Mouse (Mus musculus) ovary, adult 10 weeks (tissue): Measurements from ENCODE around the gene Chat. TPM values are rescaled to one million over a fixed set of nuclear protein-coding genes. Genes with fewer than 3 reads are reported as not detected.

Source experiments
- polyA plus RNA-seq: library from polyadenylated mRNA; stranded (reverse); fragments of 350-450 nt; fragmentation: Illumina TruSeq; extraction: RNeasy Lipid Tissue Mini Kit (QIAGEN cat#74804); gene quantifications from one replicate; pipeline ENCODE4 v1.2.3, GENCODE M21; 2014

The Chat gene
- polyA plus RNA-seq: not detected

DNA sequence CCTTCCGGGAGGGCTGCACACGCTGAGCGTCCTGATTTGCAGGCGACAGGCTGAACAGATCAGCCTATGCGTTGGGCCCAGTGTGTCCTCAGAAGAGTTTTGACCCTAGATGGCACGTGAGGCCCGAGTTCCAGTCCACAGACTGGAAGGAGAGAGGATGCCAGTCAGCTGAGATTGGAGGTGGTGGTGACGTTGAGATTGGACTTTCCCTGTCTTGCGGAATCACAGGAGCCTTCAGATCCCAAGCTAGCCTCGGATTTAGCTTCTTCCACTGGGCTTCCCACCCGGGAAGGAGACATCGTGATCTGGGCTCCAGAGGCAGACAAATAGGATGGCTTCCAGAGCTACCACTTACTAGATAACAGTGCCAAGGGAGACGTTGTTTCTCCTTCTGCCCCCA is at the start of gene Chat:
TSS of gene Chat (minus strand) at position 101 of the 400 bp plus-strand sequence.

DNA sequence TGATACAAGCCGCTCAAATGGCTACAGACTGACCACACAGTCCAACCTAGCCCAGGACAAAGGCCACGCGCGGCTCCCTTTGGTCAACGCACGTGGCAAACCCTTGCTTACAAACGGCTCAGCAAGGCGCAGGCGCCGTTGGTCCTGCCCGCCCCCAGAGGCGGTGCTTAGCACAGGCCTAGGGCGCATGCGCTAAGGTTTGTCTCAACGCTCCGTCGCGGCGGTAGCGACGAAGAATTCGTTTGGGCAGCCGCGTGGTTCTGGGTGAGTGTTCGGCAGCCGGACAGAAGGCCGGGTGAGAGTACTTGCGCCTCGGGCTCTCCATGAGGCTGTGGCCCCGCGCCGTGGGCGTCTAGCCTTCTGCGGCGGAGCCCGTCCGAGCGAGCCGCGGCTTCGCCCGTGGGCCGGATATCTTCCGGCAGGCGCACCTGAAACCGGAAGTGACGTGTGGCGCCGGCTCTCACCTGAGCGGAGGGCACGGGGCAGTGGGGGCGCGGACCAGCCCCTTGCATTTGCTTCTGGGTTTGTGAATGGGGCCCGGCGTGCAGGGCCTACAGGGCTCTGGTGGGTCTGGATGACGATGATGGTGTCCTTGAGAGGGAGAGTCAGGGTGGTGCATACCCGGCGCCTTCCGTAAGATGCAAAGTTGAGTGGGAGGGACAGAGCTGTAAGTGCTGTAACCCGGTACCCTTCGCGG is 47.7 kb upstream of the Chat start, which contains the start of gene Ercc6:
TSS of gene Ercc6 (plus strand) at position 186 of the 697 bp plus-strand sequence.

DNA sequence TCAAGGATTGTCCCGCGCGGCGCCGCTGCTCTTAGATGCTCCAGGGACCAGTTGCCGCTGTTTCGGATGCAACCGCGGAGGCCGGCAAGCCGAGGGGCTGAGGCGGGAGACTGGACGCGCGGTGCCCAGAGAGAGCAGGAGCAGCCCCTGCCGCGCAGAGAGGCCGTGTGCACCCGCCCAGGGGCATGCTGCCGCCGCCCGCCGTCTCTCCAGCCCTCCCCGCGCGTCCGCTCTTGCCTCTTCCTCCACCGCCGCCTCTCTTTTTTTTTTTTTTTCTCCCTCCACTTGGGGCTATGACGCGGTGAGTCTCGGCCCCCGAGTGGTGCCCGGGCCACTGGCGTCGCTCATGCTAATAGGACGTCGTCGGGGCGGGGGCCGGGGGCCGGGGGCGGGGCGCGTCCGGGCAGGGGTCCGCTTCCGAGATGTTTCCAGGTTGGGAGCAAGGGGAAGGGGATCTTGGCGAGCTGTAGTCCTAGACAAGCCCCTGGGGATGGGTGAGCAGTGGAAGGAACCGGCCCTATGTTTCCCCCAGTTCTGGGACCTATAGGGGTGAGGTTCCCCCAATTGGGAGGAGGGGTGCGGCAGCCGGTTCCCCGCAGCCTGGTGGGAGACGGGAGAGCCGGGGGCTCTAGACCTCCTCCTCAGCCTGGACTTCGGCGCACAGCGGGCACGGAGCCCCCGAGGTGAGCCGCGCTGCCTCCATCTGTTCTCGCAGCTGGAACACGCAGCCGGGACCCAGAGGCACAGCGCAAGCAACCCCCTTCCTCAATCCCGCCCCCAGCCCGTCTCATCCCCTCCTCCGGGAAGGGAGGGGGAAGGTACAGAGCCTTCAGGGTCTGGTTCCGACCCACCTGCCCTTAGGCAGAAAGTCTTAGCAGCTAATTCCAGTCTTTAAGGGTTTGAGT is 936 bp downstream of the Chat start, which contains the start of gene Slc18a3:
TSS of gene Slc18a3 (minus strand) at position 250 of the 905 bp plus-strand sequence.

DNA sequence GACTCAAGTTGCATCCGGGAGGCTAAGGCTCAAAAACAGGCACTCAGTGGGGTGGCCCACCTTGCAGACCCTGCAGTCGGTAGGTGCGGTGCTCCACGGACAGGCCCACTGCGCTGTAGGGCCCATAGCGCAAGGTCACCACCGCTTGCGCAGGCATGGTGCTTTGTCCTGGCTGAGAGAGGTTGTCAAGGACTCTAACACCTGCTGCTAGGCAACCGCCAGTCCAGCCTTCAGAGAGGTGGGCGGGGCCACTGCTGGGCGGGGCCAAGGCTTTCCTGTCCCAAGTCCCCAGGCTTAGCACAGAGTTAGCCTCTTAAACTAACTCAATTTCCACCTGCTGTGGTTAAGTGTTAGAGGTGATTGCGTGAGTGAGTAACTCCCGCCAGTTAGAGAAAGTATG is 77.6 kb downstream of the Chat start, which contains the start of gene 1700024G13Rik:
TSS of gene 1700024G13Rik (minus strand) at position 196 of the 400 bp plus-strand sequence.

Other genes starting within 250 kb of the Chat start
- gene Ogdhl, start 144.0 kb downstream of the Chat start, polyA plus RNA-seq: 0.77 TPM
- gene 1700024G13Rik, start 77.6 kb downstream of the Chat start, polyA plus RNA-seq: 3.1 TPM
- not detected for gene Slc18a3, start 1.1 kb downstream of the Chat start, polyA plus RNA-seq
- gene Ercc6, start 47.5 kb upstream of the Chat start, polyA plus RNA-seq: 11.8 TPM
- not detected for gene Prrxl1, start 133.4 kb upstream of the Chat start, polyA plus RNA-seq
- gene 3425401B19Rik, start 219.3 kb upstream of the Chat start, polyA plus RNA-seq: not detected